In the genomic region with DNA sequence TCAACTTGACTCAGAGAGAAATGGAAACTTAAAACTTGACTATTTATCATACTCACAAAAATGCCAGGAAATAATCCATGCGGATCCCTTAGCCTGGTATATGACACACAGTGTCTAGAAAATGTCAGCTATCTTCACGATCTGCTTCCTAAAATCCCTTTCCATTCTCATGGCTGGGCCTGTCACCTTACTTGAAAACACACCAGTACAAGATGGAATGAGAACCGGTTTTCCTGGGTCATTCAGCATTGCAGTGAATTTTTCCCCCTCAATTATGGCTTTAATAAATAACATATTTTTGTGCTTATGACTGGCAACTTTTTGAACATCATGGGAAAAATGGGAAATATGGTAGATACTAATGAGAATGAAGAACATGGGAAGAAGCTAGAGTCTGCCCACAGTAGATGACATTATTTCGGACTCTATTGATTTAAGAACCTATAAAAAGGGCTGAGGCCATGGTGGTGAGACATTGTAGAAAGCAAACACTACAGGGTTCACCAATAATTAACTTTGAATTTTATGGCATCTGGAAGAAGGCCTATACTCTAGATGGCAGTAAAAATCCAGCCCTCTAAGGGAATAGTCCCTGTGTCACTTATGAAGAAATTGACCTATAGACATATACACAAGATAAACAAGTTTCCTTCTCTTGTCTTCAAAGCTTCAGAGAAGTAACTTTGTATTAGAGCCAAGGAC, we compare ENCODE assay signal across 28 mouse cellular contexts.
A peak's percentile ranks its signal among the peaks of the same experiment; 100 is the strongest.
DNase-seq lines count a peak whose midpoint lies in the region; ATAC-seq and TF ChIP-seq lines count a peak whose summit lies in the region.
"Had no signal": no experiment of that assay in that cellular context is flagged by ENCODE, and none has a peak within 500 bp of the region (broad histone marks: within the 10 kb centered on the region; RNA-seq: fewer than 3 reads in every experiment).

No protein-coding gene starts in this region.

- no peak for DNase-seq in kidney, postnatal 36 days
- DNase-seq in intestine, embryonic 14.5 days (ENCODE audit: low spot score) = no peak
- DNase-seq in cerebellum, adult 9-11 months = no peak
- DNase-seq: adrenal gland, adult 2 months; adrenal gland, postnatal 36 days; B cell, adult 2 months; cerebellum, adult 18-20 months; cerebellum, postnatal 14 days; gastrocnemius, postnatal 25 days; heart, adult 18-20 months; heart, postnatal 4 days; layer of hippocampus, adult 9-11 months; liver; lung, adult 2 months; lung, postnatal 10 days; right cerebral cortex, postnatal 14 days; thymus, postnatal 4 days had no signal

- H3K4me3 ChIP-seq in kidney, embryonic 14.5 days (ENCODE audit: low read length) = no peak overlapping the region
- H3K4me3 ChIP-seq in embryonic facial prominence, embryonic 15.5 days (replicated peaks) = no peak overlapping the region
- H3K4me3 ChIP-seq in intestine, embryonic 14.5 days (ENCODE audit: low read depth, low read length) = no peak overlapping the region
- no peak overlapping the region for H3K4me3 ChIP-seq in small intestine, adult 2 months (ENCODE audit: low read depth, low read length)
- H3K4me3 ChIP-seq: forebrain, embryonic 10.5 days; forebrain, embryonic 15.5 days; heart, embryonic 12.5 days; hindbrain, embryonic 13.5 days; midbrain, embryonic 13.5 days; neural tube, embryonic 13.5 days had no signal

- WGBS in kidney, embryonic 14.5 days = 56% methylated on average over 4 of the region's 4 CpGs
- WGBS in embryonic facial prominence, embryonic 15.5 days = 62% methylated on average over 4 of the region's 4 CpGs
- WGBS in intestine, embryonic 14.5 days = 70% methylated on average over 4 of the region's 4 CpGs
- 38% methylated on average over 4 of the region's 4 CpGs for WGBS in small intestine, adult 2 months

- H3K27me3 ChIP-seq in kidney, embryonic 14.5 days (ENCODE audit: control insufficient read depth, insufficient read depth, low read length) = no peaks in the 10 kb centered on the region
- H3K27me3 ChIP-seq in embryonic facial prominence, embryonic 15.5 days = no peaks in the 10 kb centered on the region
- H3K27me3 ChIP-seq in intestine, embryonic 14.5 days (replicated peaks; ENCODE audit: control insufficient read depth, insufficient read depth, low read length) = no peaks in the 10 kb centered on the region
- H3K27me3 ChIP-seq in small intestine, adult 2 months (ENCODE audit: control insufficient read depth, insufficient read depth, low read length) = no peaks in the 10 kb centered on the region
- H3K27me3 ChIP-seq: forebrain, embryonic 15.5 days; heart, embryonic 12.5 days; midbrain, embryonic 13.5 days; neural tube, embryonic 13.5 days had no signal

- no peak for ATAC-seq in kidney, embryonic 14.5 days (ENCODE audit: low FRiP score, low TSS enrichment)
- ATAC-seq in embryonic facial prominence, embryonic 15.5 days (ENCODE audit: insufficient number of reproducible peaks, low FRiP score, low TSS enrichment, low read depth) = no peak
- 0 out of 2 replicates have a peak, but pooled peaks have one; percentile 28 for ATAC-seq in intestine, embryonic 14.5 days (replicated peaks; ENCODE audit: low FRiP score, low TSS enrichment, low read depth)
- ATAC-seq: forebrain, embryonic 15.5 days; midbrain, embryonic 13.5 days had no signal

- peak overlapping the region; percentile 47; the same call in 1 of the 2 replicates for H3K27ac ChIP-seq in kidney, embryonic 14.5 days (ENCODE audit: low read depth, low read length)
- H3K27ac ChIP-seq in embryonic facial prominence, embryonic 15.5 days (replicated peaks) = 0 out of 2 replicates have a peak overlapping the region, but pooled peaks have one; percentile 31
- H3K27ac ChIP-seq in intestine, embryonic 14.5 days (ENCODE audit: low read depth) = peak overlapping the region; percentile 25; the same call in 1 of the 2 replicates
- peak overlapping the region; percentile 89 for H3K27ac ChIP-seq in small intestine, adult 2 months (ENCODE audit: insufficient read depth, low read depth, low read length)
- H3K27ac ChIP-seq: forebrain, embryonic 10.5 days; forebrain, embryonic 15.5 days; hindbrain, embryonic 13.5 days; liver, embryonic 14.5 days; macrophage; midbrain, embryonic 13.5 days; neural tube, embryonic 13.5 days had no signal

- peaks cover 52% of the 10 kb centered on the region for H3K4me1 ChIP-seq in kidney, embryonic 14.5 days (ENCODE audit: control insufficient read depth, insufficient read depth, low read length)
- peaks cover 25% of the 10 kb centered on the region for H3K4me1 ChIP-seq in embryonic facial prominence, embryonic 15.5 days
- peaks cover 40% of the 10 kb centered on the region for H3K4me1 ChIP-seq in intestine, embryonic 14.5 days (replicated peaks; ENCODE audit: control insufficient read depth, insufficient read depth, low read length)
- peaks cover 54% of the 10 kb centered on the region for H3K4me1 ChIP-seq in small intestine, adult 2 months (ENCODE audit: control insufficient read depth, insufficient read depth, insufficient read length, low read length)

- H3K36me3 ChIP-seq in kidney, embryonic 14.5 days (ENCODE audit: control insufficient read depth, insufficient read depth, low read length) = no peaks in the 10 kb centered on the region
- H3K36me3 ChIP-seq in embryonic facial prominence, embryonic 15.5 days = no peaks in the 10 kb centered on the region
- H3K36me3 ChIP-seq in intestine, embryonic 14.5 days (ENCODE audit: control insufficient read depth, insufficient read depth, low read length) = no peaks in the 10 kb centered on the region
- no peaks in the 10 kb centered on the region for H3K36me3 ChIP-seq in small intestine, adult 2 months (ENCODE audit: control insufficient read depth, insufficient read depth, low read length)
- H3K36me3 ChIP-seq: forebrain, embryonic 10.5 days; forebrain, embryonic 15.5 days; heart, embryonic 12.5 days; hindbrain, embryonic 13.5 days; midbrain, embryonic 13.5 days; neural tube, embryonic 13.5 days had no signal

- no peak overlapping the region for H3K4me2 ChIP-seq in kidney, embryonic 14.5 days (replicated peaks; ENCODE audit: low read depth, low read length)
- no peak overlapping the region for H3K4me2 ChIP-seq in embryonic facial prominence, embryonic 15.5 days (replicated peaks)
- no peak overlapping the region for H3K4me2 ChIP-seq in intestine, embryonic 14.5 days (ENCODE audit: low read length)
- H3K4me2 ChIP-seq: forebrain, embryonic 15.5 days; heart, embryonic 12.5 days; hindbrain, embryonic 13.5 days; midbrain, embryonic 13.5 days; neural tube, embryonic 13.5 days had no signal

- TF ChIP-seq CTCF in small intestine, adult 2 months (IDR thresholded peaks at IDR 0.05; ENCODE audit: extremely low read depth, insufficient read length, insufficient replicate concordance, low read depth, low read length) = no peak

- H3K9ac ChIP-seq in kidney, embryonic 14.5 days (ENCODE audit: low read depth, low read length) = no peak overlapping the region
- H3K9ac ChIP-seq in embryonic facial prominence, embryonic 15.5 days = no peak overlapping the region
- H3K9ac ChIP-seq in intestine, embryonic 14.5 days (ENCODE audit: low read length) = no peak overlapping the region
- H3K9ac ChIP-seq: forebrain, embryonic 15.5 days; heart, embryonic 12.5 days; hindbrain, embryonic 13.5 days; liver, embryonic 14.5 days; midbrain, embryonic 13.5 days; neural tube, embryonic 13.5 days had no signal

- no peak for TF ChIP-seq POLR2A in small intestine, adult 2 months (IDR thresholded peaks at IDR 0.05; ENCODE audit: low read depth, low read length)

- no peaks in the 10 kb centered on the region for H3K9me3 ChIP-seq in kidney, embryonic 14.5 days (ENCODE audit: control insufficient read depth, low read length)
- H3K9me3 ChIP-seq in embryonic facial prominence, embryonic 15.5 days (replicated peaks) = no peaks in the 10 kb centered on the region
- no peaks in the 10 kb centered on the region for H3K9me3 ChIP-seq in intestine, embryonic 14.5 days (ENCODE audit: control insufficient read depth, low read length)
- H3K9me3 ChIP-seq: forebrain, embryonic 10.5 days; forebrain, embryonic 15.5 days; heart, embryonic 12.5 days; hindbrain, embryonic 13.5 days; midbrain, embryonic 13.5 days; neural tube, embryonic 13.5 days had no signal

Comparison
In these comparisons a context has a peak if more than half of its experiments do, and no peak if none do; other contexts are left out.
1. H3K27ac ChIP-seq: peak in every context shown above with its lines; median percentile 89 in small intestine, adult 2 months; 47 in kidney, embryonic 14.5 days; 31 in embryonic facial prominence, embryonic 15.5 days; 25 in intestine, embryonic 14.5 days.